Mouse (Mus musculus) T-cell, adult 2 months (primary cell): Measurements from ENCODE around the gene Efhc2.

ENCODE experiments used
- DNase-seq: peaks from one replicate; pipeline ENCODE4 v3.0.0; 2022; ENCODE audit warnings: low spot score

Gene Efhc2

DNA sequence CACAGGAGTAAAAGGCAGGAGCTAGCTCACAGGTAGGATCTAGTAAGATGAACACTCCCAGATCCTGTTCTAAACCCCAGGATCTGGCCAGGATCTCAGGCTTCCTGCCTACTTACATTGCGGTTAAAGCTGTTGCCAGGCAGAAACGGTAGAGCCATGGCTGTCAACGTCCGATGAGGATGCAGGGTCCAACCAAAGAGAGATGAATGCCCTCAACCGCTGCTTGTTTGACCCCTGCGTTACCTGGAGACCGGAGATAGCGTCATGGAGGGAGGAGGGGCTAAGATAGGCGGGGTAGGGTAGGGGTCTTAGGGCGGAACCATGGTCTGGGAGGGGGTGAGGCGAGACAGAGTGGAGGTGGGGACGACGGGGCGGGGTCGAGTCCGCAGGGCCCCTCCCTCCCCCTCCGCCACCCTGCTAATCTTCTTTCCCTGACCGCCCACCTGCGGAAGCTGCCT lies at the start of gene Efhc2:
Efhc2 (minus strand) TSS at position 243 of the 458 bp plus-strand sequence.
- no peak for DNase-seq

DNA sequence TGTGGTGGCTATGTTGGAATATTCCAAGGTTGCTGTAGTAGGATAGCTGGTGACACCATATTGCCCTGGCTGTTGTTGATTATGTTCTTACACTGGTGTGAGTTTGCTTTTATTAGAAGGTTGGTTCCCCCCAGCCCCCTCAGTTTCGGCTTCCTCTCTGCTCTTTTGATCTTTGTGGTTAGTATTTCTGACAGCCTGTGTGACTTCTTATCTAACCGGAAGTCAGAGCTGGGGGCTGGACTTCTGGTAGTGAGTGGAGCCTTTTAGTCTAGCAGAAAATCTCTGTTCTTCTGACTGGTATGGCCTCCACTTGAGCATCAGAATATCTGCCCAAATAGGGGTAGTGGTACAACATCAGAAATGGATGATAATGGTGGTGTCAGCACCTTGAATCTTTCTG lies 45.9 kb upstream of the Efhc2 start:
- peak; percentile 37 for DNase-seq

DNA sequence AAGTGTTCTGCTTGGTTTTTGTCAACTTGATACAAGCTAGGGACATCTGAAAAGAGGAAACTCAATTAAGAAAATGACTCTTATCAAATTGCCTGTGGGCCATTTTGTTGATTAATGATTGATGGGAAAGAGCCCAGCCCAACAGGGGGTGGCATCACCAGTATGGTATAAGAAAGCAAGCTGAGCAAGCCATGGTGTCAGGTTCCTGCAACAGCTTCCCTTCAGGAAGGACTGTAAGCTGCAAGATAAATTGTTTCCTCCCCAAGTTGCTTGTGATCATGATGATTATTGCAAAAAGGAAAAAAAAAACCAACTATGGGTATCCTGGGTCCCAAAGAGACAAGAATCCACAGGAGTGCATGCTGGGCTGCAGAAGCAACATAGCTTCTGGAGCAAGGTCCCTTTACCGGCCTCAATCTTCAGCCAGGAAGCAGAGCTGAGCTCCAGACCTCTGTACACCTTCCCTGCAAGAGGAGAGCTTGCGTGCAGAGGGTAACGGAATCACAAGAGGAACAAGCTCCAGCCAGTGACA lies 18.8 kb downstream of the Efhc2 start:
- no peak for DNase-seq

DNA sequence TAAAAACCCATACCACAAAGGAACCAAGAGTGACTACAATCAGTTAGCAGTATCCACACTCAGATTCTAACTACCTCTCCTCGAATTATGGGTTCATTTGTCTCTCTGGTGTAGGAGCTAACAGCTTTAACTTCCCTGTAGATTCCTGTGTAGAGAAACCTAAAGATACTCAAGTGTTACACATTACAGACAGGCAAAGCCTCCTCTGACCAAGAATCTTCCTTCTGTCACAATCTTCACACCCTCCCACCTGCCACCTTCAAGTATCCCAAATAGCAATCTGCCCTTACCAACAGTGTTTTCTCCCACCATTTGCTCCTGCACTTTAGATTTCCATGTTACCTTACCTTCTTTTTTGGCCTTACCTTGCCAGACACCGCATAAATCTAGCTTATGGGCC lies 35.3 kb downstream of the Efhc2 start:
- DNase-seq = no peak

DNA sequence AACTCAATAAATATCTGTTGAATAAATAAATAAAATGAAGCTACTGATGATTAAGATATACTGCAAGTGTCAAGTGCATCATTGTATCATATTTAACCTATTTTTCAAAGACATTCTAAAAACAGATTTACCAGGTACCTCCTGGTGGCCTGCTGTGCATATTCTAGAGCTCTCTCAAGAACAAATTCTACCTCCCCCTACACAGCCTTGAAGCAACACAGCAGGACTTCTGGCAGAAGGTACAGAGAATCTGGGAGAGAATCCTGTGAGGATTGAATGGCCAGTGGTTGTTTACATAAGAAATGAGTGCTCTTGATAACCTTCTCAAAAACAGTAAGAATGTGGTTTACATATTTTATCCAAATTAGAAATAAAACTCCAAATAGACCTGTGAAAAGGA lies 94.0 kb downstream of the Efhc2 start:
- DNase-seq = no peak

DNA sequence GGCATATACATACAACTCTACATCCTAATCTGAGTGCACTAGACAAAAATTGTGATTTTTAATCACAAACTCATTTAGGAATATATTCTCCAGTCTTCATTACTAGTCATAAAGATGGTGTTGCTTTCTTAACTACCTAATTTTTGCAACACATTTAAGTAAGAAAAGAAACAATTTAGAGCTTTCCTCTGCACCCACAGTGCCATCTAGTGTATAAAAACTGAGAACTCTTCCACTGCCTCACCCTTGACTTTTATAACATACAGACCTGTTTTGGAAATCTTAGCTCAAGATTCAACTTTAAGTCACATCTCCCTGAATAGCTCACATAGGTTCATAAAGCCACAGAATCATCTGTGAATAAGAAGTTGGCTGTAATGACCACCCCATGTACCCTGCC lies 101.7 kb downstream of the Efhc2 start:
- DNase-seq = no peak

DNA sequence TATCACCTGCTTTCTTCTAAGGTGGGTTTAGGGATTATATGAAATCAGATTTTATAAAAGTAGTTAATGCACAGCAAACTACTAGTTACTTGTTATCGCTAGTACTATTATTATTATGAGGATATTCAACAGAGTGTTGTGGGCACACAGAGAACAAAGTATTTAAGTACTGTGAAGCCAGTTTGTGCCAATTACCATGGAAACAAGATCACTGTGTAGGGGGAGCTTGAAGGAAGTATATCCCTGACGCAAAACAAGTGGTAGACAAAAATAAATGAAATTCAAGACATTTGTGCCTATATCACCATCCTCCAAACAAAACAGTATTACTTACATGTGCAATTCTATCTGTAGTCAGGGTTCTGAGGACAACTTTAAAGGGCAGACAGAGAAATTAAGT lies 105.7 kb downstream of the Efhc2 start:
- no peak for DNase-seq

DNA sequence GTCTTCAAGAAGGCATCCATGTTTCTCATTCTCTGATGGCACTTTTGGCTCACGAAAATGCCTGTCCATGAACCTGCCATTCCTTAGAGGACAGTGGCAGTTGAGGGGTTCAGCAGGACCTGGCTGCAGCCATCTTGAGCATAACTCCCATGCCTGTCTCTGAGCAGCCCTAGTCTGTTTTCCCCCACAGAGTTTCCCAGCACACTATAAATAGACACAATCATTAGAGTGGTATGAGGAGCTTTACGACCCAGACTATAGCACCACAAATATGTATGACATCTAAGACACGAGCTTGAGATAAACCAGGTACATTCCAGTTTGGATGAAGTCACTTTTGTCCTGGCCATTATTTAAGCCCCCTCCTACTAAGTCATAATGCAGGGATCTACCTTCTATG lies 143.4 kb downstream of the Efhc2 start:
- DNase-seq = no peak

DNA sequence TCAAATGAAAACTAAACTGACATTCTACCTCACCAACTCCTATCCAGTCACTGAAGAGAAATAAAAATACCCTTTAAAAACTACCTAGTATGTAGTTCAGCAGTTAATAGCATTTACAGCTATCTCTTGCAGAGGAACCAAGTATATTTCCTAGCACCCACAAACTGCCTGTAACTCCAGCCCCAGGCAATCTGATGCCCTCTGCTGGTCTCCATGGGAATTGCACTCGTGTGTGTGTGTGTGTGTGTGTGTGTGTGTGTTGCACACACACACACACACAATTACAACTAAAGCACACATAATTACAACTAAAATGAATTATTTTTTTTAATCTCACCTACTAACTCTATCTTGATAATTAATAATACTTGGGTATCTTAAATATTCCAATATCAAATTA lies 153.5 kb downstream of the Efhc2 start:
- DNase-seq = no peak
